In genomic region chr5:105500132-105501121, GRCm38 (mm10) we compare ENCODE assay signal across 9 mouse cellular contexts. TPM values are rescaled to one million over a fixed set of nuclear protein-coding genes. Genes with fewer than 3 reads are reported as not detected.
DNase-seq lines count a peak whose midpoint lies in the region; ATAC-seq and TF ChIP-seq lines count a peak whose summit lies in the region.
"Had no signal": no experiment of that assay in that cellular context is flagged by ENCODE, and none has a peak within 500 bp of the region (broad histone marks: within the 10 kb centered on the region; RNA-seq: fewer than 3 reads in every experiment).

No protein-coding gene starts in this region.

- no peak overlapping the region for H3K4me2 ChIP-seq in lung, embryonic 14.5 days
- H3K4me2 ChIP-seq in hindbrain, embryonic 16.5 days (ENCODE audit: low read length): no peak overlapping the region
- H3K4me2 ChIP-seq: liver, embryonic 13.5 days had no signal

- no peak for TF ChIP-seq POLR2A in brain, embryonic 14.5 days (IDR thresholded peaks at IDR 0.05; ENCODE audit: borderline replicate concordance, extremely low read depth, insufficient read depth, insufficient read length, poor library complexity, severe bottlenecking)

- H3K27ac ChIP-seq in lung, embryonic 14.5 days (ENCODE audit: low read depth): no peak overlapping the region
- H3K27ac ChIP-seq in hindbrain, embryonic 16.5 days (ENCODE audit: low read depth, low read length): no peak overlapping the region
- H3K27ac ChIP-seq: liver, embryonic 13.5 days had no signal

- H3K4me3 ChIP-seq in lung, embryonic 14.5 days (ENCODE audit: low read depth, low read length): no peak overlapping the region
- no peak overlapping the region for H3K4me3 ChIP-seq in hindbrain, embryonic 16.5 days (ENCODE audit: low read length)
- H3K4me3 ChIP-seq: liver, embryonic 13.5 days had no signal

- no peaks in the 10 kb centered on the region for H3K9me3 ChIP-seq in lung, embryonic 14.5 days (ENCODE audit: low read depth, low read length)
- H3K9me3 ChIP-seq in hindbrain, embryonic 16.5 days (ENCODE audit: control insufficient read depth, low read length): no peaks in the 10 kb centered on the region

- H3K4me1 ChIP-seq in lung, embryonic 14.5 days (ENCODE audit: insufficient read depth): no peaks in the 10 kb centered on the region
- H3K4me1 ChIP-seq in hindbrain, embryonic 16.5 days (ENCODE audit: control insufficient read depth, insufficient read depth, low read depth, low read length): peaks cover 10% of the 10 kb centered on the region

- no peaks in the 10 kb centered on the region for H3K36me3 ChIP-seq in lung, embryonic 14.5 days (ENCODE audit: insufficient read depth)
- no peaks in the 10 kb centered on the region for H3K36me3 ChIP-seq in hindbrain, embryonic 16.5 days (ENCODE audit: control insufficient read depth, insufficient read depth, low read length)
- H3K36me3 ChIP-seq: liver, embryonic 13.5 days had no signal

- TF ChIP-seq CTCF in lung, embryonic 14.5 days (IDR thresholded peaks at IDR 0.05; ENCODE audit: low read depth): peak; percentile 25; the same call in 1 of the 2 replicates
- peak; percentile 37; the same call in 1 of the 2 replicates for TF ChIP-seq CTCF in brain, embryonic 14.5 days (IDR thresholded peaks at IDR 0.05; ENCODE audit: borderline replicate concordance, extremely low read depth, insufficient read depth, insufficient read length)

- no peaks in the 10 kb centered on the region for H3K27me3 ChIP-seq in lung, embryonic 14.5 days (ENCODE audit: insufficient read depth, low read length)
- 0 out of 2 replicates have a peak, but pooled peaks cover 3% of the 10 kb centered on the region for H3K27me3 ChIP-seq in hindbrain, embryonic 16.5 days (replicated peaks; ENCODE audit: control insufficient read depth, insufficient read depth, low read length)

- peak; percentile 26 for DNase-seq in lung, embryonic 14.5 days
- DNase-seq in lung, postnatal 14 days: no peak
- peak; percentile 81 for DNase-seq in brain, embryonic 14.5 days (ENCODE audit: low read depth)
- no peak for DNase-seq in right cerebral cortex, postnatal 36 days (ENCODE audit: low spot score in 2 of 2)
- no peak for DNase-seq in right cerebral cortex, postnatal 10 days (ENCODE audit: low spot score in 2 of 2)
- DNase-seq in adipocyte (ENCODE audit: low spot score): no peak
- DNase-seq: liver, embryonic 13.5 days had no signal

- WGBS in lung, embryonic 14.5 days: 53% methylated on average over 12 of the region's 12 CpGs
- 36% methylated on average over 12 of the region's 12 CpGs for WGBS in hindbrain, embryonic 16.5 days

- no peak overlapping the region for H3K9ac ChIP-seq in lung, embryonic 14.5 days
- H3K9ac ChIP-seq in hindbrain, embryonic 16.5 days (ENCODE audit: low read depth, low read length): no peak overlapping the region
- H3K9ac ChIP-seq: liver, embryonic 13.5 days had no signal

- no peak for ATAC-seq in lung, embryonic 14.5 days (ENCODE audit: insufficient read depth)
- ATAC-seq in hindbrain, embryonic 16.5 days: peak; percentile 19
- peak; percentile 62; the same call in 1 of the 2 replicates for ATAC-seq in neutrophil, adult 5-6 weeks (ENCODE audit: extremely low read depth, insufficient number of reproducible peaks, low FRiP score, poor library complexity, severe bottlenecking)

RNA-seq across cellular contexts. Expression of gene Lrrc8c, which starts 18.8 kb away (rescaled TPM):
- 23.4 and 24.7 TPM in 2 replicates for polyA plus RNA-seq in lung, embryonic 14.5 days (2014; fragmentation: Nextera tagmentation; extraction: Ambion mirVana)
- 8.9 and 14.8 TPM in 2 replicates for polyA plus RNA-seq in brain, embryonic 14.5 days (2012; rRNA removed)
- polyA plus RNA-seq in hindbrain, embryonic 16.5 days (2015; fragmentation: Nextera tagmentation; extraction: Ambion mirVana): 14.1 and 15.1 TPM in 2 replicates
- 14.7 and 15.8 TPM in 2 replicates for total RNA-seq in neutrophil, adult 5-6 weeks (2017)

Comparison
In these comparisons a context has a peak if more than half of its experiments do, and no peak if none do; other contexts are left out.
1. DNase-seq: peak in lung, embryonic 14.5 days (single experiment) and brain, embryonic 14.5 days (single experiment); none in lung, postnatal 14 days (single experiment), right cerebral cortex, postnatal 36 days (0 of 2), right cerebral cortex, postnatal 10 days (0 of 2) and adipocyte (single experiment).